In the genomic region with DNA sequence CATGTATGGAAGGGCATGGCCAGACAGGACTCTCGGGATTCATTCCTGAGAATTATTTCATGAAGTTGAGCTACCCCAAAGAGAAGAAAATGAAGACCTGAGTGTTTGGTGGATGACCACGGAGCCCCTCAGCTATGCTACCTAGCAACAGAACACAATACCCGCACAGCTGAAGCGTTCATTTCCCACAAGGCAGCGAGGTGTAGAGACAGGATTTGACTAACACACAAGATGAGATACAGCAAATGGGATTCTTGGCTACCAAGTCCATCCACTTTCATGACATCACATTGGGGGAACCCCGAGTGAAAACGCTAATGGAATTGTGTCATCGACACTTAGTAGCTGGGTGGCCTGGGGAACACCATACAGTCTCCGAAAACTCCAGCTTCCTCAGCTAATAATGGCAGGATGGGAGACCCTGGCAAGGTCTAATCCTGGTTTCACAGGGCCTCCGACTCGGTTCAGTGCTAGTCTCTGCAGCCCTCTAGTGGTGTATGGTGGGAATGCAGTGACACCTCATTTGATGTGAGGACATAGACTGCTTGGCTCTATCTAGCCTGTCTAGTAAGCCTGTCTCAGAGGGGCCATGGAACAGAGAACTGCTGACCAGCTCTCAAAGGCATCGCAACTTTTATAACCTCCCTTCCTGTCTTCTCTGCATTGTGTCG, we compare ENCODE assay signal across 8 mouse cellular contexts. TPM values are rescaled to one million over a fixed set of nuclear protein-coding genes. Genes with fewer than 3 reads are reported as not detected.
DNase-seq lines count a peak whose midpoint lies in the region; ATAC-seq lines count a peak whose summit lies in the region.

No protein-coding gene starts in this region.

- peak overlapping the region; percentile 18; the same call in 1 of the 2 replicates for H3K4me2 ChIP-seq in hindbrain, embryonic 15.5 days

- H3K4me1 ChIP-seq in hindbrain, embryonic 15.5 days (replicated peaks) = peaks cover 18% of the 10 kb centered on the region

- WGBS in hindbrain, embryonic 15.5 days = 23% methylated on average over 13 of the region's 13 CpGs

- H3K27ac ChIP-seq in hindbrain, embryonic 15.5 days (replicated peaks) = no peak overlapping the region

- H3K4me3 ChIP-seq in hindbrain, embryonic 15.5 days = no peak overlapping the region

- 0 out of 2 replicates have a peak overlapping the region, but pooled peaks have one; percentile 3 for H3K9ac ChIP-seq in hindbrain, embryonic 15.5 days

- H3K9me3 ChIP-seq in hindbrain, embryonic 15.5 days = no peaks in the 10 kb centered on the region

- peak; percentile 94 for ATAC-seq in hindbrain, embryonic 15.5 days (ENCODE audit: low FRiP score, low read depth)

- no peaks in the 10 kb centered on the region for H3K27me3 ChIP-seq in hindbrain, embryonic 15.5 days

- H3K36me3 ChIP-seq in hindbrain, embryonic 15.5 days = no peaks in the 10 kb centered on the region

- DNase-seq in R1 (ENCODE audit: low read depth, low spot score) = peak; percentile 82
- peak; percentile 97 to 99 for DNase-seq in cerebellum, postnatal 10 days
- DNase-seq in frontal cortex, postnatal 14 days (ENCODE audit: low spot score in 2 of 2) = peak; percentile 70 to 94
- DNase-seq in layer of hippocampus, postnatal 25 days (ENCODE audit: extremely low spot score in 1 of 2, low spot score in 1 of 2) = peak; percentile 90 to 99
- DNase-seq in lung, postnatal 25 days (ENCODE audit: low spot score) = peak; percentile 86
- DNase-seq in retina, postnatal 1 day = peak; percentile 93
- peak; percentile 68 to 82 for DNase-seq in thymus, postnatal 36 days

RNA-seq across cellular contexts. Expression of gene Bcl9, which starts 40.9 kb away (rescaled TPM):
- 72.6 and 82.7 TPM in 2 replicates for polyA plus RNA-seq in hindbrain, embryonic 15.5 days (2015; fragmentation: Nextera tagmentation; extraction: Ambion mirVana)
- total RNA-seq in layer of hippocampus, postnatal 25 days (2021) = 10 to 100 TPM; 49.3 to 69.1 TPM
